Mouse (Mus musculus) heart, embryonic 10.5 days (tissue): ENCODE measurements at regions not wholly inside any gene's neighbourhood (a gene's known extent, or its start where the extent isn't known, plus 50 kb on each side); places are given as distances from the start of the nearest gene placed in this dataset.

Experiments used
- DNase-seq: peaks from one replicate; pipeline ENCODE4 v3.0.0-alpha.2; 2017; ENCODE audit warnings: low spot score
- H3K27ac ChIP-seq: fragments of 300-500 bp; sonication (generic); 2 replicates; pipeline ENCODE4 v1.5.1; 2016; ENCODE audit warnings: mild to moderate bottlenecking
- H3K27me3 ChIP-seq: fragments of 300-500 bp; sonication (generic); 2 replicates; pipeline ENCODE4 v1.6.1; 2016; ENCODE audit warnings: mild to moderate bottlenecking; ENCODE audit not compliant: poor library complexity, insufficient read depth, severe bottlenecking
- H3K36me3 ChIP-seq: fragments of 300-500 bp; sonication (generic); 2 replicates; pipeline ENCODE4 v1.6.1; 2016; ENCODE audit warnings: mild to moderate bottlenecking, moderate library complexity
- H3K4me1 ChIP-seq: fragments of 300-500 bp; sonication (generic); 2 replicates; pipeline ENCODE4 v1.6.1; 2016; ENCODE audit warnings: mild to moderate bottlenecking
- H3K4me3 ChIP-seq: fragments of 300-500 bp; sonication (generic); 2 replicates; pipeline ENCODE4 v1.5.1; 2016; ENCODE audit warnings: mild to moderate bottlenecking, moderate library complexity
- H3K9me3 ChIP-seq: fragments of 300-500 bp; sonication (generic); 2 replicates; pipeline ENCODE4 v1.6.1; 2016; ENCODE audit warnings: mild to moderate bottlenecking, moderate library complexity
- WGBS: fragments of 180-500 bp; shearing (Covaris S2); methylation state at CpG from one replicate; pipeline ENCODE4 v1.1.7; 2016; 5-methylcytosine and 5-hydroxymethylcytosine counted together

- WGBS: 85% methylated on average over 9 of the region's 9 CpGs
- Histone ChIP-seq H3K4me1 (no peaks in the 10 kb centered on the region), H3K27me3 (no peaks in the 10 kb centered on the region), H3K4me3 (no peak overlapping the region), H3K9me3 (no peaks in the 10 kb centered on the region), H3K36me3 (no peaks in the 10 kb centered on the region), H3K27ac (no peak overlapping the region)
- DNase-seq: no peak
Measured at GRCm38 (mm10) chr2:51830965-51831720, 103.8 kb downstream of the Rbm43 start.

- H3K27me3 ChIP-seq: no peaks in the 10 kb centered on the region
- no peak overlapping the region for H3K4me3 ChIP-seq
- WGBS: 80% methylated on average over 5 of the region's 5 CpGs
- no peaks in the 10 kb centered on the region for H3K4me1 ChIP-seq
- no peaks in the 10 kb centered on the region for H3K9me3 ChIP-seq
- no peak for DNase-seq
- no peaks in the 10 kb centered on the region for H3K36me3 ChIP-seq
- H3K27ac ChIP-seq: no peak overlapping the region
Measured at GRCm38 (mm10) chr2:51837864-51838263, 97.1 kb downstream of the Rbm43 start.

- WGBS: 88% methylated on average over 3 of the region's 3 CpGs
- Histone ChIP-seq H3K27me3 (no peaks in the 10 kb centered on the region), H3K4me1 (no peaks in the 10 kb centered on the region), H3K9me3 (no peaks in the 10 kb centered on the region), H3K4me3 (no peak overlapping the region), H3K36me3 (no peaks in the 10 kb centered on the region), H3K27ac (no peak overlapping the region)
- no peak for DNase-seq
Measured at GRCm38 (mm10) chr2:51840808-51841207, 94.2 kb downstream of the Rbm43 start.

- no peaks in the 10 kb centered on the region for H3K4me1 ChIP-seq
- H3K27ac ChIP-seq: no peak overlapping the region
- H3K36me3 ChIP-seq: no peaks in the 10 kb centered on the region
- no peak overlapping the region for H3K4me3 ChIP-seq
- no peak for DNase-seq
- H3K9me3 ChIP-seq: no peaks in the 10 kb centered on the region
- WGBS: 72% methylated on average over 8 of the region's 8 CpGs
- no peaks in the 10 kb centered on the region for H3K27me3 ChIP-seq
Measured at GRCm38 (mm10) chr2:51844831-51845230, 90.1 kb downstream of the Rbm43 start.

GRCm38 (mm10) chr2:51847556-51847955, 87.4 kb downstream of the Rbm43 start:
- Histone ChIP-seq H3K4me1 (no peaks in the 10 kb centered on the region), H3K4me3 (no peak overlapping the region), H3K27ac (no peak overlapping the region), H3K27me3 (no peaks in the 10 kb centered on the region), H3K9me3 (no peaks in the 10 kb centered on the region), H3K36me3 (no peaks in the 10 kb centered on the region)
- DNase-seq: no peak
- WGBS: 80% methylated on average over 4 of the region's 4 CpGs

- no peak overlapping the region for H3K4me3 ChIP-seq
- no peak for DNase-seq
- 80% methylated on average over 6 of the region's 6 CpGs for WGBS
- no peaks in the 10 kb centered on the region for H3K9me3 ChIP-seq
- no peaks in the 10 kb centered on the region for H3K27me3 ChIP-seq
- H3K27ac ChIP-seq: no peak overlapping the region
- no peaks in the 10 kb centered on the region for H3K4me1 ChIP-seq
- H3K36me3 ChIP-seq: no peaks in the 10 kb centered on the region
Measured at GRCm38 (mm10) chr2:51847964-51848363, 87.0 kb downstream of the Rbm43 start.

- H3K4me1 ChIP-seq: no peaks in the 10 kb centered on the region
- DNase-seq: no peak
- no peak overlapping the region for H3K27ac ChIP-seq
- 55% methylated on average over 2 of the region's 2 CpGs for WGBS
- H3K36me3 ChIP-seq: no peaks in the 10 kb centered on the region
- no peaks in the 10 kb centered on the region for H3K27me3 ChIP-seq
- H3K4me3 ChIP-seq: no peak overlapping the region
- no peaks in the 10 kb centered on the region for H3K9me3 ChIP-seq
Measured at GRCm38 (mm10) chr2:51848491-51848890, 86.5 kb downstream of the Rbm43 start.

GRCm38 (mm10) chr2:51850581-51850980, 84.4 kb downstream of the Rbm43 start:
- Histone ChIP-seq H3K4me3 (no peak overlapping the region), H3K4me1 (no peaks in the 10 kb centered on the region), H3K27me3 (no peaks in the 10 kb centered on the region), H3K9me3 (no peaks in the 10 kb centered on the region), H3K36me3 (no peaks in the 10 kb centered on the region), H3K27ac (no peak overlapping the region)
- 88% methylated on average over 9 of the region's 9 CpGs for WGBS
- DNase-seq: no peak

GRCm38 (mm10) chr2:51851711-51852110, 83.3 kb downstream of the Rbm43 start:
- Histone ChIP-seq H3K4me1 (no peaks in the 10 kb centered on the region), H3K4me3 (no peak overlapping the region), H3K27ac (no peak overlapping the region), H3K27me3 (no peaks in the 10 kb centered on the region), H3K9me3 (no peaks in the 10 kb centered on the region), H3K36me3 (no peaks in the 10 kb centered on the region)
- 89% methylated on average over 7 of the region's 7 CpGs for WGBS
- no peak for DNase-seq

GRCm38 (mm10) chr2:51857226-51857625, 77.7 kb downstream of the Rbm43 start:
- Histone ChIP-seq H3K36me3 (no peaks in the 10 kb centered on the region), H3K9me3 (no peaks in the 10 kb centered on the region), H3K27me3 (no peaks in the 10 kb centered on the region), H3K4me1 (no peaks in the 10 kb centered on the region), H3K4me3 (no peak overlapping the region), H3K27ac (no peak overlapping the region)
- no peak for DNase-seq

GRCm38 (mm10) chr2:51866045-51866444, 68.9 kb downstream of the Rbm43 start:
- no peak for DNase-seq
- Histone ChIP-seq H3K36me3 (no peaks in the 10 kb centered on the region), H3K27me3 (no peaks in the 10 kb centered on the region), H3K4me3 (no peak overlapping the region), H3K27ac (no peak overlapping the region), H3K9me3 (no peaks in the 10 kb centered on the region), H3K4me1 (peaks cover 6% of the 10 kb centered on the region; the same call in 1 of the 2 replicates)
- WGBS: 84% methylated on average over 5 of the region's 5 CpGs

- H3K27me3 ChIP-seq: no peaks in the 10 kb centered on the region
- DNase-seq: no peak
- no peaks in the 10 kb centered on the region for H3K36me3 ChIP-seq
- no peak overlapping the region for H3K27ac ChIP-seq
- 75% methylated on average over 4 of the region's 4 CpGs for WGBS
- peaks cover 6% of the 10 kb centered on the region; the same call in 1 of the 2 replicates for H3K4me1 ChIP-seq
- H3K9me3 ChIP-seq: no peaks in the 10 kb centered on the region
- H3K4me3 ChIP-seq: no peak overlapping the region
Measured at GRCm38 (mm10) chr2:51868878-51869510, 66.0 kb downstream of the Rbm43 start.

GRCm38 (mm10) chr2:51871571-51871970, 63.4 kb downstream of the Rbm43 start:
- no peak overlapping the region for H3K27ac ChIP-seq
- H3K9me3 ChIP-seq: no peaks in the 10 kb centered on the region
- no peaks in the 10 kb centered on the region for H3K36me3 ChIP-seq
- no peaks in the 10 kb centered on the region for H3K4me1 ChIP-seq
- DNase-seq: no peak
- H3K27me3 ChIP-seq: no peaks in the 10 kb centered on the region
- 77% methylated on average over 14 of the region's 14 CpGs for WGBS
- H3K4me3 ChIP-seq: no peak overlapping the region
